Mouse (Mus musculus) ovary, postnatal 14 days (tissue): ENCODE measurements around the gene Hba-x.
"Not testable (repeated sequence)": the region's sequence is repeated elsewhere in the genome, so short reads cannot be mapped to it uniquely, and the experiment has no call there.

ENCODE experiments used
- DNase-seq: peaks from one replicate; pipeline ENCODE4 v3.0.0; 2022; ENCODE audit warnings: low spot score

The Hba-x gene

DNA sequence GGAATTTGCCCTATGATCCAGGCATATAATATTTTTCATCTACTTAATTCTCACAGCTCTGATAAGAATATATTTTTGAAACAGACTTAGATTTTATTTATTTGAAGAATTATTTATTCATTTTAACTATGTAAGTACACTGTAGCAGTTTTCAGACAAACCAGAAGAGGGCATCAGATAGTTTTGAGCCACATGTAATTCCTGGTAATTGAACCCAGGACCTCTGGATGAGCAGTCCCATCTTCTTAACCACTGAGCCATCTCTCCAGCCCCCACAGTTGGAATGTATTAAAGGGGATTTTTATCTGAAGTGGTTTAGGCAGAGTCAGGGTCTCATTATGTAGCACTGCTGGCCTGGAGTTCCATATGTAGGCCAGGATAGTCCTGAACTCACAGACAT, 9.7 kb downstream of the Hba-x start:
- DNase-seq, result not testable (repeated sequence)

DNA sequence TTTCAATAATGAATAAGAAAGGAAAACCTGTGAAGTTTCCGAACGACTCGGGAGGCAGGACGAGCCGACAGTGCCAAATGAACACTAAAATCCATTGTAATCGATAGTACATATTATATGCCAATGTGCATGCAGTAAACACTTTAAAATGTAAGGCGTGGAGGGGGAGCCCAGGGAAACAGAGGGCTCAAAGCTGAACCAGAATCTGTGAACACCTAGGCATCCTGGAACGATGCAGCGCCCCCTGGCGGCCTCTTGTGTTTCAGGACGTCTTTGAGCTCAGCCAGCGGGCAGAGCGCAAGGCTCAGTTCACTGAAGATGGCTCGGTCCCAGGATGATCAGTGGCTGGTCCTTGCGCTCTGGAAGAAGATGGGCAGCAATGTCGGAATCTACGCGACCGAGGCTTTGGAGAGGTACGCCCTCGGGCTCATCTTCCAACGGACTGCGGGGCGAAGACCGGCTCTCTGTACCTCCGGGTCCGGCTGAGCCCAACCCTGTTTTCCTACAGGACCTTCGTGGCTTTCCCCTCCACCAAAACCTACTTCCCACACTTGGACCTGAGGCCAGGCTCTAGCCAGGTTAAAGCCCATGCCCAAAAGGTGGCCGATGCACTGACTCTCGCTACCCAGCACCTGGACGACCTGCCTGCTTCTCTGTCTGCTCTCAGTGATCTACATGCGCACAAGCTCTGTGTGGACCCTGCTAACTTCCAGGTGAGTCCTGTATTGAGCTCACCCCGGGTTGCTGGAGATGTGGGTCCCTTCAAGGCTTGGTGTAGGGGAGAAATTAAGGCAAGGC, 10.7 kb downstream of the Hba-x start, which contains the start of gene Hbq1b:
TSS of gene Hbq1b (plus strand) at position 271 of the 798 bp plus-strand sequence.
- peak; percentile 69 for DNase-seq

DNA sequence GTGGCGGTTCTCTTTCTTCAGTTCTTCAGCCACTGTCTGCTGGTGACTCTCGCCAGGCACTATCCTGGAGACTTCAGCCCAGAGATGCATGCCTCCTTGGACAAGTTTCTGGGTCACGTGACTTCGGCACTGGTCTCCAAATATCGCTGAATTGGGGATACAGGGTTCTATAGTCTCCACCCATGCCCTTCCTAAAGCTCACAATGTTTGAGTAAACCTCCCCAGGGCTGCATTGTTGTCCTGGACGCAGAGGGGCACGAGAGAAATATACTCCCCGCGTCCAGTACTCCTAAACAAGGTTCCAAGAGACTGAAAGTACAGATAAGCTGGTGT, 11.3 kb downstream of the Hba-x start:
- DNase-seq, result no peak

DNA sequence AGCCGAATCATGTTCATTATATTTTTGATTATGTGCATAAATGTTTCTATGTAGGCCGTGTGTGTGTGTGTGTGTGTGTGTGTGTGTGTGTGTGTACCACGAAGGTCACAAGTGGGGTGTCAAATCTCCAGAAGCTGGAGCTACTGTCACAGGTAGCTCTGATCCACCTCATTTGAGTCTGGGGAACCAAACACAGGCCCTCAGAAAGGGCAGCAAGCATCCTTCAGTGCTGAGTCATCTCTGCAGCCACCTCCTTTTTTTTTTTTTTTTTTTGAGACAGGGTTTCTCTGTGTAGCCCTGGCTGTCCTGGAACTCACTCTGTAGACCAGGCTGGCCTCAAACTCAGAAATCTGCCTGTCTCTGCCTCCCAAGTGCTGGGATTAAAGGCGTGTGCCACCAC, 16.6 kb downstream of the Hba-x start:
- not testable (repeated sequence) for DNase-seq

DNA sequence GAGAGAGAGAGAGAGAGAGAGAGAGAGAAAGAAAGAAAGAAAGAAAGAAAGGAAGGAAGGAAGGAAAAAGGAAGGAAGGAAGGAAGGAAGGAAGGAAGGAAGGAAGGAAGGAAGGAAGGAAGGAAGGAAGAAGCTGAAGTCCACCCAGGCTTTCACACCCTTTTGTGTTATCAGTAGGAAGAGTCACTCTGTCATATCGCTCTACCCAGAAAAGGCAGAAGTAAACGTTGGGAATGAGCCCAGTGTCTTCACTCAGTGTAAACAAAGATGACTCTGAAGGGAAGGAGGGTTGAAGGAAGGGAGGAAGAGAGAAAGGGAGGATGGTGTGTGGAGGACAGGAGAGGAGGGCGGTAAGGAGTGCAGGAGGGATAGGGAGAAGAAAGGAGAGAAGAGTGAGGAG, 17.3 kb downstream of the Hba-x start:
- not testable (repeated sequence) for DNase-seq

DNA sequence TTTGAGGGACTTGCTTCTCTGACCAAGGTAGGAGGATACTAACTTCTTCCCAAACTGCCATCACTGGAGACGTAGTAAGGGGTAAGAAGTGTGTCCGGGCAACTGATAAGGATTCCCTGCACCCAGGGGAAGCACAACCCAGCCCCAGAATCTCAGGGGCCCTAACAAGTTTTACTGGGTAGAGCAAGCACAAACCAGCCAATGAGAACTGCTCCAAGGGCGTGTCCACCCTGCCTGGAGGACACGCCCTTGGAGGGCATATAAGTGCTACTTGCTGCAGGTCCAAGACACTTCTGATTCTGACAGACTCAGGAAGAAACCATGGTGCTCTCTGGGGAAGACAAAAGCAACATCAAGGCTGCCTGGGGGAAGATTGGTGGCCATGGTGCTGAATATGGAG, 20.0 kb downstream of the Hba-x start, which contains the start of gene Hba-a2:
TSS of gene Hba-a2 (plus strand) at position 287 of the 400 bp plus-strand sequence.
- not testable (repeated sequence) for DNase-seq

- not testable (repeated sequence) for DNase-seq
Observed at GRCm38 (mm10) chr11:32297417-32297816, 21.2 kb downstream of the Hba-x start.

DNA sequence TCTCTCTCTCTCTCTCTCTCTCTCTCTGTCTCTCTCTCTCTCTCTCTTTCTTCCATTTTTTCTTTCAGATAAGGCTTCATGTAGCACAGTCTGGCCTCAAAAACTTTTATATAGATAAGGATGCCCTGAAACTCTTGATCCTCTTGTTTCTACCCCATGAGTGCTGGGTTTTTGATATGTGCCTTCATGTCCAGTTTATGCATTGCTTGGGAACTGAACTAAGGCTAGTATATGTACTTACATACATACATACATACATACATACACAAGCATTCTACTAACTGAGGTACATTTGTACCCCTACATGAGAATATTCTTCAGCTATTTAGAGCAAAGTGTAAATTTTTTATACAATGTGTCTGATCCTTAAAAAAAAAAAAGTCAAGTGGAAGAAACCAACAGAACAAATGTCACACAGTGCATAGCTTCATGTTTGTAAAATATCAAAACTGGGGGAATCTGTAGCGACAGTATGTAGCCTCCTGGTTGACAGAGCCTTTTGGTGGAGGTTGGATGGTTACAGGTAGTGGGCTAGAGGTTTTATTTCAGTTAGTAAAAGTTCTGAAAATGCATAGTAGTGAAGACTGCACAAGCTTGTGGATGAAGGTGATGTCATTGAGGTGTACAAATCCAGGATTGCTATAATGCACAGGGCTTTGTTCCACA, 21.8 kb downstream of the Hba-x start:
- no peak for DNase-seq

- DNase-seq, result no peak
Observed at GRCm38 (mm10) chr11:32298532-32298918, 22.3 kb downstream of the Hba-x start.

DNA sequence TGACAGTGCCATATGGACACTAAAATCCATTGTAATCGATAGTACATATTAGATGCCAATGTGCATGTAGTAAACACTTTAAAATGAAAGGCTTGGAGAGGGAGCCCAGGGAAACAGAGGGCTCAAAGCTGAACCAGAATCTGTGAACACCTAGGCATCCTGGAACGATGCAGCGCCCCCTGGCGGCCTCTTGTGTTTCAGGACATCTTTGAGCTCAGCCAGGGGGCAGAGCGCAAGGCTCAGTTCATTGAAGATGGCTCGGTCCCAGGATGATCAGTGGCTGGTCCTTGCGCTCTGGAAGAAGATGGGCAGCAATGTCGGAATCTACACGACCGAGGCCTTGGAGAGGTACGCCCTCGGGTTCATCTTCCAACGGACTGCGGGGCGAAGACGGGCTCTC, 23.7 kb downstream of the Hba-x start, which contains the start of gene Hbq1a:
TSS of gene Hbq1a (plus strand) at position 205 of the 400 bp plus-strand sequence.
- peak; percentile 45 for DNase-seq

- no peak for DNase-seq
Observed at GRCm38 (mm10) chr11:32300279-32301267, 24.4 kb downstream of the Hba-x start.

GRCm38 (mm10) chr11:32301506-32301905, 25.3 kb downstream of the Hba-x start:
- DNase-seq, result no peak

- no peak for DNase-seq
Observed at GRCm38 (mm10) chr11:32302824-32303419, 26.7 kb downstream of the Hba-x start.

DNA sequence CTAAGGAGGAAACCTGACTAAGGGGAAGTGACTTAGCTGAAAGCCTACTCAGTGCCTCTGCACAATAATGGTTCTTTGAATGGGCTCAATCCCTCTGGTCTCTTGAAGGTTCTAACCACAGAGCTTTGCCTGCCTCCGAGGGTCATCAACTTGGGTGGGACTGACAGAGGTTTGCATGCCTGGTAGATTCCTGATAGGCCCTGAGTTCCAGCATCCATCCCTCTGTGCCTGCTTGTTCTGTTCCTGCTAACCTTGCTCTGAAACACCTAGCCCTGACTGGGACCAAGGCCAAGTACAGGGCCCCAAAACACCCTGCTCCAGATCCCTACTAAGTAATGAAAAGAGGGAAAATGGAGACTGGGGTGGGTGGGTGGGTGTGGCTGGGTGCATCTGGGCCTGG, 27.3 kb downstream of the Hba-x start:
- DNase-seq, result no peak

DNA sequence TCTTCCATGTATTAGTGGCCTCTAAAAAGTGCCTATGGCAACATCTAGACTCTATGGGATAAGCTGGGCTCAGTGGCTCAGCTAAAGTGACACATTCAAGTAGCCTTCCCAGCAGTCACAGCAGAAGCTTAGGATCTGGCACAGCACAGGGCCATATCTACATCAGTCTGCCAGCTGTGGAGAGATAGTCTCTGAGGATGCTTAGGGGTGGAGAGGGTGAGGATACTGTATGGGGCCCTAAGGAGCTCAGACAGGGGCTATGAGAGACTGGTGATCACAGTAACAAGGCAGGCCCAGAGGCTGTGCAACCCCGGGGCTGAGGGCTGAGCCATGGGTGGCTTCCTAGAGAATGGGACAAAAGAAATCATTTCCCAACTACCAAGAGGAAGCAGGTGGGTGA, 30.8 kb downstream of the Hba-x start:
- no peak for DNase-seq

DNA sequence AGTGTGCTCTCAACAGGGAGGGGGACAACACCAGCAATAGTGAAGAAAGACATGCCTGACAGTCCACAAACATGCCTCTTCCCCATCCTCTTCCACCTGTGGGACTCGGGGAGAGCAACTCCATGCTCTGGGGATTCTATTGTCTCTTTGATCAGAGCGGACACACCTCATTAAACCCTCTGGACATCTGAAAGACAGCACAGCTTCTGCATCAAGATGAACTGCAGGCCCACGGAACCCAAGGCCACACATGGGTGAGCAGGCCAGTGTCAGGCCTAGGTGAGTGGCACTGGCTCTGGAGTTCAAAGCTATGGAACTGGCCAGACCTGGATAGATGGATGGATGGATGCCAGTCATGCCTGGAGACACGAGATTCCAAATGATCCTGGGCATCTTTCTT, 33.2 kb downstream of the Hba-x start:
- DNase-seq, result no peak

DNA sequence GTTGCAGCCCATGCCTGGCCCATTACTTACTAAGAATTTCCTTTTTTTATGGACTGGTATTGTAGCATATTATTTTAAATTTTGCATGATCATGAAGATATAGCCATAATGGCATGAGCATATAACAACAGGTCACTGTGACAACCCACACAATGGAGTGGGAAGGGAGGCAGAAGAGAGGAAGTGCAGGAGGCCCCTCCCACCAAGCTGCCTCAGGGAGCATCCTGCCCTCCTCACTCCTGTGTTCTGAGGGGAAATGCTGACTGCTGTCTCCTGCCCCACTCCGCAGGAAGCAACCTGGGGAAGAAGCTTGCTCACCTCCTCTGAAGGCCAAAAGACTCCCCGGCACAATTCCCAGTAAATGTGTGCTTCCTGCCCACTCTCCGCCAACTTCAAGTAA, 33.7 kb downstream of the Hba-x start:
- no peak for DNase-seq

- no peak for DNase-seq
Observed at GRCm38 (mm10) chr11:32316009-32316408, 39.8 kb downstream of the Hba-x start.

DNA sequence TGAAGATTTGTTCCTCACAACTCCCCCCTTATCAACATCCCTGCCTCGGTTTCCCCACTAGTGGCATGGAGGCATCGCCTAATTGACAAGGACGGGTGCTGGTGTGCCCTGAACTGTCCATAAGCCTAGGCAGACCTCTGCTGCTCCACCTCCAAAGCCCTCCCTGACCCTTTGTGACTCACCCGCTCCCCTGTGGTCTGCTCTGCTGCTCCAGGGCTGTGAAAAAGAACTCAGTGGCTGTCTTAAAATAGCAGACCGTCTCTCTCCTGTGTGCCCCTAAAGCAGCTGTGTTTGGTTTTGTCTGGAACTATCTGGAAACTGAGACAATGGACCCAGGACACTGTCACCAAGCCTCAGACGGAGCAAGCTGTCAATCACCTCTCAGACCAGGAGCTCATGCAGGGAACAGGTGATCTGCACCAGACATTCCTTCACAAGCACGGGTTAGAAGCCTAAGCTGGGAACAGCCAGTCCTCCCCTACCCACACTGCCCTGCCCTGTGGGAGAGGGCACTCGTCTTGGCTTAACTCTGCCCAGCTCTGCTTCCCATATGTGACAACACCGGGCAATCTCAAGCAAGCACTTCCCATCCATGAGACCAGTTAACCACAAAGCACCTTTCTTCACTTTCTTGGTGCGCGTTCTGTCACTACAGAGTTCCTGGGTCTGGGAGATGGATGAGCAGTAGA, 44.5 kb downstream of the Hba-x start:
- DNase-seq, result no peak

GRCm38 (mm10) chr11:32321196-32321565, 45.0 kb downstream of the Hba-x start:
- peak; percentile 37 for DNase-seq

- DNase-seq, result peak; percentile 79
Observed at GRCm38 (mm10) chr11:32324609-32325008, 48.4 kb downstream of the Hba-x start.
